Mouse (Mus musculus): ENCODE data around the gene Camk1. TPM values are rescaled to one million over a fixed set of nuclear protein-coding genes. Genes with fewer than 3 reads are reported as not detected.
"Not testable (repeated sequence)": the region's sequence is repeated elsewhere in the genome, so short reads cannot be mapped to it uniquely, and the experiment has no call there.

Gene Camk1
- polyA plus RNA-seq, 1 experiment from 2014 or later = 117 TPM

DNA sequence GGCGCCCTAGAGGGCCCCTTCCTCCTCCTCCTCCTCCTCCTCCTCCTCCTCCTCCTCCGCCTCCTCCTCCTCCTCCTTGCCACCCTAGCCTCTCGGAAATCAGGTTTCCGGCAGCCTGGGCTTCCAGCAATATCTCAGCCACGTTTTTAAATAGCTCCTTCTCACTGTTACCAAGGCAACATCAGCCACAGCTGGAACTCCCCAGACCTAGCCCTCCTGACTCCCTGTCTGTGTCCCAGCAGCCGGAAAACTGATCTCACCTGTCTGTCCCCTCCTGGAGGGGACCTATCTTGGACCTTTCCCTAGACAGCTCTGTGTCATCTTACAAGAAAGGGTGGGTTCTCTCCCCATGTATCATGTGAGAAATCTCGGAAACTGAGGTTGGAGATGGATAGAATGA lies 1.5 kb downstream of the Camk1 start:
- Histone ChIP-seq H3K9me3 (ENCODE audit: low read length) (no peaks in the 10 kb centered on the region), H3K27ac (ENCODE audit: low read length) (peak overlapping the region; percentile 58), H3K4me2 (replicated peaks; ENCODE audit: low read depth, low read length) (peak overlapping the region; percentile 88), H3K36me3 (ENCODE audit: insufficient read depth, low read length) (peaks cover 36% of the 10 kb centered on the region), H3K4me3 (ENCODE audit: low read length) (peak overlapping the region; percentile 83), H3K4me1 (ENCODE audit: insufficient read depth, low read length) (peaks cover 37% of the 10 kb centered on the region), H3K27me3 (ENCODE audit: insufficient read depth, low read length) (no peaks in the 10 kb centered on the region), H3K9ac (replicated peaks; ENCODE audit: low read length) (peak overlapping the region; percentile 48)
- ATAC-seq (ENCODE audit: low FRiP score, low TSS enrichment) = no peak
- WGBS = 18% methylated on average over 4 of the region's 7 CpGs

DNA sequence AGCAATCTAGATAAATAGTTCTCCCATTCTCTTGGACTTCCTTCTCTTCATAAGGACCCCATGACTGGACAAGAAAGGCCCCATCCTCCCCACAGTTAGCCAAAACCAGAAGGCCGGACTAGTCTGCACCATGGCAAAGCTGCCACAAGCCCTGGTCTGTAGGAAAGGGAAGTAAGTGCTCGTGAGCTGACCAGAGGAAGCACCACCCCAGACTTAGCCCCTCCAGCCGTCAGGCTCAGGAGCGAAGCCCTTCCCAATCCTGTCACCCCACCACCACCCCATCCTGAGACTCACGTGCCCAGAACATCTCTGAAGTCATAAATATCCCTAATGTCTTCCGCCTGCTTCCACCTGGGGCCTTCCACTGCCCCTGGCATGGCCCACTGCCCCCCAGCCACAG lies 2.2 kb downstream of the Camk1 start:
- Histone ChIP-seq H3K27ac (ENCODE audit: low read length) (peak overlapping the region; percentile 78; the same call in 1 of the 2 replicates), H3K9me3 (ENCODE audit: low read length) (no peaks in the 10 kb centered on the region), H3K36me3 (ENCODE audit: insufficient read depth, low read length) (peaks cover 36% of the 10 kb centered on the region), H3K4me2 (replicated peaks; ENCODE audit: low read depth, low read length) (peak overlapping the region; percentile 88), H3K4me3 (ENCODE audit: low read length) (0 out of 2 replicates have a peak overlapping the region, but pooled peaks have one; percentile 10), H3K9ac (replicated peaks; ENCODE audit: low read length) (0 out of 2 replicates have a peak overlapping the region, but pooled peaks have one; percentile 35), H3K27me3 (ENCODE audit: insufficient read depth, low read length) (no peaks in the 10 kb centered on the region), H3K4me1 (ENCODE audit: insufficient read depth, low read length) (peaks cover 37% of the 10 kb centered on the region)
- 49% methylated on average over 6 of the region's 6 CpGs for WGBS
- no peak for ATAC-seq (ENCODE audit: low FRiP score, low TSS enrichment)

DNA sequence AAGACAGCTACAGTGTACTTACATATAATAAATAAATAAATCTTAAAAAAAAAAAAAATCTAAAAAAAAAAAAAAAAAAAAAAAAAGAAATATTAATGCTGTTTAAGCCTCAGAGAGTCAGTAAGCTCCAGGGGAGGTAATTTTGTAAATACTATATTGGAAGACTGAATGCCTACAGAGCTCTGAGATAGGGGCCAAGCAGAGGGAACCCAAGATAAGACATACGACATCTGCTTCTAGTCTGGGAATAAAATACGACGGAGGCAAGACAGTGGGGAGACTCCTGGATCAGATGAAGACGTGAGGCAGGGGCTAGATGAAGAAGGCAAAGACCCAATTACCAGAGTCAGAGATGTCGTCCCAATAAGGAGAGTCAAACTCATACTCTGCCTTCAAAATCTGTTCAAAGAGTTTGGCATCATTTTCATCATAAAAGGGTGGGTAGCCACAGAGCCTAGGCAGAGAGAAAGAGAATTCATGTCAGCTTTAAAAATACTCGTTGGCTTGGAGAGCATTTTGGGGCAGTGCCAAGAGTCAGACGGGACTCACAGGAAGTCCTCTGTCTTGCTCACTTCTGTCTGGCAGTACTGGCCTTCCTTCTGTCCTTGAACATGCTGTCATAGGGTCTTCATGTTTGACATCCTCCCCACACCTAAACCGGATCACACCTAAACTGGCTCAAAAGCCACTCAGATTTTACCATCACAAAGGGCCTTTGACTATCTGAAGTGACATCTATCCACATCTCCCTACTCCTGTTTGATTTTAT lies 6.7 kb downstream of the Camk1 start:
- Histone ChIP-seq H3K9me3 (ENCODE audit: low read length) (no peaks in the 10 kb centered on the region), H3K9ac (replicated peaks; ENCODE audit: low read length) (no peak overlapping the region), H3K27ac (ENCODE audit: low read length) (no peak overlapping the region), H3K4me1 (ENCODE audit: insufficient read depth, low read length) (peaks cover 28% of the 10 kb centered on the region), H3K4me3 (ENCODE audit: low read length) (no peak overlapping the region), H3K36me3 (ENCODE audit: insufficient read depth, low read length) (peaks cover 58% of the 10 kb centered on the region), H3K27me3 (ENCODE audit: insufficient read depth, low read length) (no peaks in the 10 kb centered on the region), H3K4me2 (replicated peaks; ENCODE audit: low read depth, low read length) (no peak overlapping the region)
- no peak for ATAC-seq (ENCODE audit: low FRiP score, low TSS enrichment)
- 63% methylated on average over 8 of the region's 8 CpGs for WGBS

DNA sequence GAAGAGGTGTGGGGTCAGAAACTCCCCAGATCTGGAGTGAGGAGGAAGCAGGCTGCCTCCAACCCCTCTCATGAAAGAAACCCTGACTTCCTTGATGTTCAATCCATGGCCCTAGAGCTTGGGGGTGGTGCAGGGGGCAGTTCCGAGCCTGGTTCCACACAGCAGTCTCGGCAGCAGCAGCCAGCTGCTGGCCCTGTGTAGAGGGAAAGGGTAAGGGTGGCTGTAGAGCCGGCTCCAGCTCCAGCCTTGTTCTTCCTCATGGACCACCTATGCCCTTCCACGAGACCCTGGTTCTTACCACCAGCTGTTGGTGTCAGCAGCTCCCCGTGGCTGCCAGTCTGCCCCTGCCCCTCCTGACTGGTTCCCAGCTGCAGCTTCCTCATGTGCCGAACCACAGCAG lies 9.6 kb downstream of the Camk1 start:
- WGBS = 62% methylated on average over 6 of the region's 6 CpGs
- no peak for ATAC-seq (ENCODE audit: low FRiP score, low TSS enrichment)
- no peaks in the 10 kb centered on the region for H3K9me3 ChIP-seq (ENCODE audit: low read length)
- no peak overlapping the region for H3K4me2 ChIP-seq (replicated peaks; ENCODE audit: low read depth, low read length)
- no peaks in the 10 kb centered on the region for H3K27me3 ChIP-seq (ENCODE audit: insufficient read depth, low read length)
- H3K9ac ChIP-seq (replicated peaks; ENCODE audit: low read length) = no peak overlapping the region
- no peak overlapping the region for H3K4me3 ChIP-seq (ENCODE audit: low read length)
- H3K36me3 ChIP-seq (ENCODE audit: insufficient read depth, low read length) = peaks cover 50% of the 10 kb centered on the region
- peaks cover 17% of the 10 kb centered on the region for H3K4me1 ChIP-seq (ENCODE audit: insufficient read depth, low read length)
- H3K27ac ChIP-seq (ENCODE audit: low read length) = no peak overlapping the region

DNA sequence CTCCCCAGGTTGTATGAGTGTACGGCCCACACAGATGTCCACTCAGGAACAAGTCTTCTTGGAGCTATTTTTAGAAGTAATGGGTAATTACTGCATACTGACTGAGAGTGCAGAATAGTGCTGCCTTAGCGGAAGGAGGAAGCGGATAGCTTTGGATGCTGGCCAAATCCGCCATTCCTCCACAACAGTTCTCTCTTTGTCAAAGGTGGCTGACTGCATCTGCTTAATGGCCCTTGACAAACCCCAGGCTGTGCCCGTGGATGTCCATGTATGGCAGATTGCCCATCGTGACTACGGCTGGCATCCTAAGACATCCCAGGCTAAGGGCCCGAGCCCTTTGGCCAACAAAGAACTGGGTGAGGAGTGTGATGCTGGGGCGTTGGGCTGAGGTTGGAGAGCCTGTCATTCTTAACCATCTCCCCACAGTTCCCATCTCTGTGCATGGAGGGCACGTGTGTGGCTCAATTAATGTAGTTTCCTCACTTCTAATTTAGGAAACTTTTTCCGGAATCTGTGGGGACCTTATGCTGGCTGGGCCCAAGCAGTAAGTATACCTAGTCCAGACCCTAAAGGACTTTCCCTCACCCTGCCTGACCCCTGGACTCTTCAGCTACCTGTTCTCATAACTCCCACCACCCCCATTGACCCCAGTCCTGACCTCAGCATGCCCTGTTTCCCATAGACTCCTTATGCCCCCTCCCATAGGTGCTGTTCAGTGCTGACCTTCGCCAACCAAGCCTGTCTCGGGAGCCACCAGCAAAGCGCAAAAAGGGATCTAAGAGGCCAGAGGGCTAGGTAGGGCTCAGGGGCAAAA lies 10.4 kb downstream of the Camk1 start:
- H3K9me3 ChIP-seq (ENCODE audit: low read length) = no peaks in the 10 kb centered on the region
- H3K36me3 ChIP-seq (ENCODE audit: insufficient read depth, low read length) = peaks cover 47% of the 10 kb centered on the region
- no peak overlapping the region for H3K4me2 ChIP-seq (replicated peaks; ENCODE audit: low read depth, low read length)
- WGBS = 51% methylated on average over 14 of the region's 14 CpGs
- H3K4me3 ChIP-seq (ENCODE audit: low read length) = no peak overlapping the region
- no peak overlapping the region; the same call in 1 of the 2 replicates for H3K9ac ChIP-seq (replicated peaks; ENCODE audit: low read length)
- H3K27me3 ChIP-seq (ENCODE audit: insufficient read depth, low read length) = no peaks in the 10 kb centered on the region
- ATAC-seq (ENCODE audit: low FRiP score, low TSS enrichment) = peak; percentile 79
- peaks cover 17% of the 10 kb centered on the region for H3K4me1 ChIP-seq (ENCODE audit: insufficient read depth, low read length)
- peak overlapping the region; percentile 85 for H3K27ac ChIP-seq (ENCODE audit: low read length)

DNA sequence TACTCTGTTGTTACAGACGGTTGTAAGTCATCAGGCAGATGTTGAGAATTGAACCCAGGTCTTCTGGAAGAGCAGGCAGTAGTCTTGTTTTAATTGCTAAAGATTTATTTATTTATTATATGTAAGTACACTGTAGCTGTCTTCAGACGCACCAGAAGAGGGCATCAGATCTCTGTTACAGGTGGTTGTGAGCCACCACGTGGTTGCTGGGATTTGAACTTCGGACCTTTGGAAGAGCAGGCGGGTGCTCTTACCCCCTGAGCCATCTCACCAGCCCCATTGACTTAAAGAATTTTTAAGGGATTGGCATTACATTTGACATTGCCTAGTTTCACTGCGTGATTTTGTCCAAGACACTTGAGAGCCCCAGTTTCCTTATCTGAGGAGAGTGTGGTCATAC lies 11.1 kb downstream of the Camk1 start:
- H3K4me3 ChIP-seq (ENCODE audit: low read length); H3K4me2 ChIP-seq (replicated peaks; ENCODE audit: low read depth, low read length); H3K9ac ChIP-seq (replicated peaks; ENCODE audit: low read length); H3K27me3 ChIP-seq (ENCODE audit: insufficient read depth, low read length); H3K9me3 ChIP-seq (ENCODE audit: low read length): not testable (repeated sequence)
- Histone ChIP-seq H3K4me1 (ENCODE audit: insufficient read depth, low read length) (peaks cover 21% of the 10 kb centered on the region), H3K27ac (ENCODE audit: low read length) (peak overlapping the region; percentile 70), H3K36me3 (ENCODE audit: insufficient read depth, low read length) (peaks cover 42% of the 10 kb centered on the region)
- 71% methylated on average over 6 of the region's 6 CpGs for WGBS
- peak; percentile 10; the same call in 1 of the 2 replicates for ATAC-seq (ENCODE audit: low FRiP score, low TSS enrichment)

DNA sequence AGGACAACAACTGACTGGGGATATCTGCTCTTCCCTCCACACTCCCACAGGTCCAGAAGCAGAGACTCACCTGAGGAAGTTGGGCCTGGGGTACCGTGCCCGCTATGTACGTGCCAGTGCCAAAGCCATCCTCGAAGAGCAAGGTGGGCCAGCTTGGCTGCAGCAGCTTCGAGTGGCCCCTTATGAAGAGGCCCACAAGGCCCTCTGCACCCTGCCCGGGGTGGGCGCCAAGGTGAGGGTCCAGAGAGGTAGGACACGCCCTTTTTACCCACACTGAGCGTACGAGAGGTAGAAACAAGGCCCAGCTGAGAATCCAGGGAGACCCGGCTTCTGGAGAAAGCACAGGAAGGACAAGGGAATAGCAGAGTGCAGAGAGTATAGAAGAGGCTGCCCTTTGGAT lies 12.1 kb downstream of the Camk1 start:
- Histone ChIP-seq H3K36me3 (ENCODE audit: insufficient read depth, low read length) (peaks cover 39% of the 10 kb centered on the region), H3K9me3 (ENCODE audit: low read length) (no peaks in the 10 kb centered on the region), H3K27me3 (ENCODE audit: insufficient read depth, low read length) (no peaks in the 10 kb centered on the region), H3K4me2 (replicated peaks; ENCODE audit: low read depth, low read length) (no peak overlapping the region), H3K4me3 (ENCODE audit: low read length) (no peak overlapping the region), H3K27ac (ENCODE audit: low read length) (no peak overlapping the region), H3K9ac (replicated peaks; ENCODE audit: low read length) (no peak overlapping the region), H3K4me1 (ENCODE audit: insufficient read depth, low read length) (peaks cover 21% of the 10 kb centered on the region)
- 89% methylated on average over 11 of the region's 11 CpGs for WGBS
- ATAC-seq (ENCODE audit: low FRiP score, low TSS enrichment) = no peak

DNA sequence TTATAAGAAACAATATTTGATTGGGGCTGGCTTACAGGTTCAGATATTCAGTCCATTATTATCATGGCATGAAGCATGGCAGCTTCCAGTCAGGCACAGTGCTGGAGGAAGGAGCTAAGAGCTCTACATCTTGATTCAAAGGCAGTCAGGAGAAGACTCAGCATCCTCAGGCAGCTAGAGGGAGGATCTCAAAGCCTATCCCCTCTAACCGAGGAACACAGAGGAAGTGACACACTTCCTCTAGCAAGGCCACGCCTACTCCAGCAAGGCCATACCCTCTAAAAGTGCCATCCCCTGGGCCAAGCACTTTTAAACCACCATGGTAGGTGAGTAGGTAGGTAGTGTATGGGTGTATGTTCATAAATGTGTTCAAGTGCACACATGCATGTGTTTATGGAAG lies 13.2 kb downstream of the Camk1 start:
- H3K36me3 ChIP-seq (ENCODE audit: insufficient read depth, low read length) = peaks cover 32% of the 10 kb centered on the region
- H3K4me1 ChIP-seq (ENCODE audit: insufficient read depth, low read length) = peaks cover 27% of the 10 kb centered on the region
- no peak overlapping the region for H3K4me2 ChIP-seq (replicated peaks; ENCODE audit: low read depth, low read length)
- H3K27me3 ChIP-seq (ENCODE audit: insufficient read depth, low read length) = no peaks in the 10 kb centered on the region
- no peaks in the 10 kb centered on the region for H3K9me3 ChIP-seq (ENCODE audit: low read length)
- no peak overlapping the region for H3K9ac ChIP-seq (replicated peaks; ENCODE audit: low read length)
- WGBS = 46% methylated on average over 2 of the region's 2 CpGs
- H3K27ac ChIP-seq (ENCODE audit: low read length) = no peak overlapping the region
- no peak overlapping the region for H3K4me3 ChIP-seq (ENCODE audit: low read length)
- ATAC-seq (ENCODE audit: low FRiP score, low TSS enrichment) = no peak

DNA sequence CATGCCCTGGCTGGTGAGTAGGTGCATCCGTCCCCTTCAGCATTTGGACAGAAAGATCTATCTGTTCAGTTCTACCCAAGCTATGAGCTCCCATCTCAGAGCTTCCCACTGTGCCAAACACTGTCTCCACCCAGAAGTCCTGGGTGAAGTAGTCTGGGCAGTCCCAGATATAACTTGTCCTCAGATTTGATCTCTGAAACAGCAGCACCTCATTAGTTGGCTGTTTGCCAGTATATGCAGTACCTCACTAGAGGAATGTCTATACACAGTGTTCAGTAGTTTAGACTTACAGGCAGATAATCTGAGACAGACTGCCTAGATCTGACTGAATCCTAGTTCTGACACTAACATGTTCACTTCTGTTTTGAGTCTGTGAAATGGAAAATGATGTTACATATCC lies 14.4 kb downstream of the Camk1 start:
- no peaks in the 10 kb centered on the region for H3K27me3 ChIP-seq (ENCODE audit: insufficient read depth, low read length)
- H3K4me3 ChIP-seq (ENCODE audit: low read length) = no peak overlapping the region
- WGBS = 93% methylated on average over 1 of the region's 1 CpGs
- peaks cover 32% of the 10 kb centered on the region for H3K36me3 ChIP-seq (ENCODE audit: insufficient read depth, low read length)
- H3K4me2 ChIP-seq (replicated peaks; ENCODE audit: low read depth, low read length) = no peak overlapping the region
- no peak for ATAC-seq (ENCODE audit: low FRiP score, low TSS enrichment)
- peaks cover 26% of the 10 kb centered on the region for H3K4me1 ChIP-seq (ENCODE audit: insufficient read depth, low read length)
- no peak overlapping the region for H3K9ac ChIP-seq (replicated peaks; ENCODE audit: low read length)
- no peak overlapping the region for H3K27ac ChIP-seq (ENCODE audit: low read length)
- no peaks in the 10 kb centered on the region for H3K9me3 ChIP-seq (ENCODE audit: low read length)

Measured in kidney, embryonic 16.5 days (tissue).